Mouse (Mus musculus): ENCODE results near the gene Fchsd2.

Fchsd2 gene

GRCm38 (mm10) chr7:101216724-101217123 lies 124.1 kb downstream of the Fchsd2 start:
- no peak for DNase-seq

- DNase-seq: no peak
Measured at GRCm38 (mm10) chr7:101223501-101223900, 130.8 kb downstream of the Fchsd2 start.

GRCm38 (mm10) chr7:101229336-101229735 lies 136.7 kb downstream of the Fchsd2 start:
- DNase-seq: no peak

GRCm38 (mm10) chr7:101231458-101231857 lies 138.8 kb downstream of the Fchsd2 start:
- no peak for DNase-seq

GRCm38 (mm10) chr7:101232716-101233115 lies 140.1 kb downstream of the Fchsd2 start:
- DNase-seq: no peak

- no peak for DNase-seq
Measured at GRCm38 (mm10) chr7:101236712-101237473, 144.2 kb downstream of the Fchsd2 start.

GRCm38 (mm10) chr7:101248760-101249159 lies 156.1 kb downstream of the Fchsd2 start:
- DNase-seq: no peak

- DNase-seq: no peak
Measured at GRCm38 (mm10) chr7:101249173-101249572, 156.5 kb downstream of the Fchsd2 start.

GRCm38 (mm10) chr7:101253071-101253470 lies 160.4 kb downstream of the Fchsd2 start:
- no peak for DNase-seq

GRCm38 (mm10) chr7:101258482-101258881 lies 165.8 kb downstream of the Fchsd2 start:
- no peak for DNase-seq

GRCm38 (mm10) chr7:101261941-101262546 lies 169.4 kb downstream of the Fchsd2 start:
- DNase-seq: no peak

- no peak for DNase-seq
Measured at GRCm38 (mm10) chr7:101263511-101263910, 170.8 kb downstream of the Fchsd2 start.

GRCm38 (mm10) chr7:101267457-101268259 lies 175.0 kb downstream of the Fchsd2 start:
- DNase-seq: no peak

- no peak for DNase-seq
Measured at GRCm38 (mm10) chr7:101271602-101272001, 178.9 kb downstream of the Fchsd2 start.

GRCm38 (mm10) chr7:101272466-101273160 lies 179.9 kb downstream of the Fchsd2 start:
- no peak for DNase-seq

- no peak for DNase-seq
Measured at GRCm38 (mm10) chr7:101282721-101283120, 190.1 kb downstream of the Fchsd2 start.

GRCm38 (mm10) chr7:101284504-101284903 lies 191.8 kb downstream of the Fchsd2 start:
- no peak for DNase-seq

- no peak for DNase-seq
Measured at GRCm38 (mm10) chr7:101286891-101287290, 194.2 kb downstream of the Fchsd2 start.

- no peak for DNase-seq
Measured at GRCm38 (mm10) chr7:101287820-101288219, 195.2 kb downstream of the Fchsd2 start.

GRCm38 (mm10) chr7:101288436-101288835 lies 195.8 kb downstream of the Fchsd2 start:
- DNase-seq: peak in 1 of 2 experiments; percentile 29

- DNase-seq: no peak
Measured at GRCm38 (mm10) chr7:101290401-101290800, 197.7 kb downstream of the Fchsd2 start.

- no peak for DNase-seq
Measured at GRCm38 (mm10) chr7:101291211-101291610, 198.5 kb downstream of the Fchsd2 start.

- DNase-seq: no peak
Measured at GRCm38 (mm10) chr7:101291641-101292040, 199.0 kb downstream of the Fchsd2 start.
